Mouse (Mus musculus) cerebellum, adult 9-11 months (tissue): ENCODE data around the gene Cdh16.
"Not testable (repeated sequence)": the region's sequence is repeated elsewhere in the genome, so short reads cannot be mapped to it uniquely, and the experiment has no call there.

ENCODE experiments used
- DNase-seq: peaks from one replicate; pipeline ENCODE4 v3.0.0; 2022

The Cdh16 gene

DNA sequence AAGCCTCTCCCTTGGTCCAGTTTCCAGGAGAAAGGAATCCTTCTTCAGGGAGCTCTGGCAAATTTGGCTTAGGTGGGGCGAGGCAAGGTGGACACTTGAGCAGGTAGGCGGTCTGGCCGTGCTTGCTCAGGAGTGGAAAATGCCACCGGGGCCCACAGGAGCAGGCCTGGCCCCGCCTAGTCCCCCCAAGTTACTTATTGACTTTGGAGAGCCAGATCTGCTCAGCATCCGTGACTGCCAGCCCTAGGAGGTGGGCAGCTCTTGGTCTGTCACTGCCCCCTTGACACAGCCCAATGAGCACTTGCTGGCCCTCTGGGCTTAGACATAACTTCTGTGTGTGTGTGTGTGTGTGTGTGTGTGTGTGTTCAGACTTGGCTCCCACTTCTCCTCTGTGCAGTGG lies at the start of gene Cdh16:
Cdh16 (minus strand) TSS at position 236 of the 400 bp plus-strand sequence.
- DNase-seq = no peak

DNA sequence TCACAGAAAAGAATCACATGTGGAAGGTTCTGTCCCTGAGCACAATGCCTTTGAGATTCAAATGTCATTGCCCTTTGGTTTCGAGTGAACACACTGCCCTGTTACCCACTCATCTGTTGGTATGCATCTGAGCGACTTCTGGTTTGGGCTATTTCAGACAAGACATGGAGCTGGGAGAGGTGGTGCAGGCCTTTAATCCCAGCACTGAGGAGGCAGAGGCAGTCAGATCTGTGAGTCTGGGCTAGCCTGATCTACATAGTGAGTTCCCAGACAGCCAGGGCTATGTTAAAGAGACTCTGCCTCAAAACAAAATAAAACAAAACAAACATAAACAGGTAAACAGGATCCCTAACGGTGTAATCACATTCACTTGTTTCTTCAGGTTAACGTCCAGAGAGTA lies 31.4 kb upstream of the Cdh16 start:
- no peak for DNase-seq

DNA sequence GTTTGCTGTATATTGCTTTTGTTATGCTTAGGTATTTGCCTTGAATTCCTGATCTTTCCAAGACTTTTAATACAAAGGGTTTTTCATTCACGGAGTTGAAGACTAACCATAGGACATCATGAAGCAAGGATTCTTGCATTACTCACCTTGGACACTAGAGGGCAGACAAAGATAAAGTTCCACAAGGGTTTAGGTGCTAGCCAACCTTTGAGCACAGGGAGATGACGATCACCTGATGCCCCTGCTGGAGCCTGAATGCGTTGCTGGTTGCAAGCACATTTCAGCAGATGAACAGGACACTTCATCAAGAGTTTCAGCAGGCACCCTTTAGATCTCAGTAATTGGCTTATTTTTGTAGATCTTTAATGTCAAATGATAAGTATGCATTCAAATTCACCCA lies 30.8 kb upstream of the Cdh16 start:
- DNase-seq = peak; percentile 78

DNA sequence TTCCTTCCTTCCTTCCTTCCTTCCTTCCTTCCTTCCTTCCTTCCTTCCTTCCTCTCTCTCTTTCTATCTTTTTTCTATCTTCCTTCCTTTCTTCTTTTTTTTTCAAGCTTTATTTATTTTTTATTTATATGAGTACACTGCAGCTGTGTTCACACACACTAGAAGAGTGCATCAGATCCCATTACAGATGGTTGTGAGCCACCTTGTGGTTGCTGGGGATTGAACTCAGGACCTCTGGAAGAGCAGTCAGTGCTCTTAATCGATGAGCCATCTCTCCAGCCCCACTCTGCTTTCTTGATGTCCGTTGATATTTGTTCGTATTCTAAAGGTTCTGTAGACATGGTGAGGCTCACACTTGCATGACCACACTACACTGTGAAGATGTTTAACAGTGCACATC lies 20.0 kb upstream of the Cdh16 start:
- DNase-seq = not testable (repeated sequence)

DNA sequence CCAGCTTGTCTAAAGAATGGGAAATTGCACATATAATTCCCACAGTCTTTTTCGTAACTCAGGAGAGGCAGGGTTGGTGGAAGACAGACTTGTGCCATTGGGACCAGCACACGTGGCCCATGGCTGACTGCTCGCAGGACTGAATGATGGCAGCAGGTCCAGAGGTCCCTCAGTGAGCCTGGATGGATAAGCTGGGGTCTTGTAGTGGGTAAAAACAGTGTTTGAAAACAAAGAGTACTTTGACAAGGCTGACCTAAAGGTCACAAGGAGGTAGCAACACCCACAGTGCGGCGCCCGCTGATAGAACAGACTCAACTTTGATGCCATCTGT lies 18.1 kb upstream of the Cdh16 start:
- DNase-seq = no peak

DNA sequence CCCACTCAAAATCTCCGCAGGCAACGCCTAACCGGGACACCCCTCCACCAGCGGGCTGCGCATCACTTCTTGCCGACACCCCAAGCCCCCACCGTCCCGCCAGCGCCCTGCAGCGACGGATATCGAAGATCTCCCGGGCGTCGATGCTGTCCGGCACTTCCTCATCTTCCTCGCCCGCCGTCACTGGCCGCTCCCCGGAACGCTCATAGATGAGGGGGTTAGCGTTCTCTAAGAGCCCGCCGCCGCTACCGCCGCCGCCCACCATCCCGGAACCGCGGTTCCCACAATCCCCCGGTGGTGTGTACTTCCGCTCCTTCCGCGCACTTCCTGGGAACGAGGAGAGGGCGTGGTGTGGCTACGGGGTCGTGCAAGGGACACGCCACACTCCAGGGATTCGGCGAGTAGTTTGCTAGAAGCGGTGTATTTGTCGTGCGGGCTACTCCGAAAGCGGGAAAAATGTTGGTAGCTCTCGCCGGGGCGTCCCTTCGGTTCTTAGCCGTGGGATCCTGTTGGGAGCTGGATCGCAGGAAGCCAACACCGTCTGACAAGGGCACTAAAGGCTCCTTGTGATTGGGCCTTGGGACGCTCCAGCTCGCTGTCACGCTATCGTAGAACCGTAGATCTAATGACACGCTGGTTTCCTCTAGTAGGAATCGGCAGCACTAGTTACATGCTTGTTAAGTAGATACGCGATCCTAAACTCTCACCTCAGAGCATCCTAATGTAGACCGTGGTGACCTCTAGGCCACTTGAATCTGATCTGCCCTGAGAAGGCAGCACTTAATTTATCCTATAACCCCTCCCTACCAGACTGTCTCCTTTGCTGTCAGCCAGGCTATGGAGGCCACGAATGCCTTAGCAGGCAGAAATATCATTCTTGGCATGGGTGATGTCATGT lies 17.5 kb upstream of the Cdh16 start, which contains the start of gene Ciao2b:
Ciao2b (minus strand) TSS at position 540 of the 898 bp plus-strand sequence.
- DNase-seq = peak; percentile 88

DNA sequence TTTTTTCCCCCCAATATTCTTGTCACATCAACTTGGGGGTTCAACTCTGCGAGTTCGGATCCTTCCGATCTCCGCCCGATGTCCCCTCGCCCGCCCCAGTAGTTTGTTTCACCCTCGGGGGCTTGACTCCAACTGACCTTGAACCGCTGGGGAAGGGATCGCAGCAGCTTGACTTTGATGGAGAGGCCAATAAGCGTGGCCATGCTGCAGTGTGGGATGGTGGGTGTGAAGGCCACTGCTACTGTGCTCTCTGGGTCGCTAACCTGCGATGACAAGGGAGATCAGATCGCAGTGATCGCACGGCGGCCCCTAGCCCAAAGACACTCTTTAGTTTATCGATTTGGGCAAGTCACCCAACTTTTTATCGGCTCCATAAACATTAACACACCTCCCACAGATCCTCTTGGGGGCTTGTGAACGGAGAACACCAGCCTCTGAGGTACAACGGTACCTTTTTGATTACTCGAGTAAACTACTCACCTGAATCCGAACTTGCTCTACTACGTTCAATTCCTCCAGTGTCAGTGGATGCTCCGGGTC lies 16.7 kb upstream of the Cdh16 start:
- DNase-seq = peak; percentile 38

DNA sequence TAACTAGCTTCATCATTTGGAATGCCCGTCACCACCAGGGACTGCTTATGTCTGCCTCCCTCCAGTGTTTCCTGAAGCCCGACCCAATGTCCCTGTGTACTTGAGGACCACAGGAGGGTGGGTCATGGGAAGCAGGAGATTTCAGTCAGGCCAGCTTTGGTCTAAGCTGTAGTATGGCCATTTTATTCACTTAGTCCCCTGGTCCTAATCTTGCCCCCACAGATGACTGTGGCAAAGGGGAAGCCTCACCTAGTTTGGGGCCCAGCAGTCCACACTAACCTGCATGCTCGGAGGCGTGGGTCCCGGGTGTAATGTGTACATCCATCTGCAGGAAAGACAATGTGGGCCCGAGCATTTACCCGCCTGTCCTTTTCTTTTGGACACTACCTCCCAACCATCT lies 16.0 kb upstream of the Cdh16 start:
- no peak for DNase-seq

DNA sequence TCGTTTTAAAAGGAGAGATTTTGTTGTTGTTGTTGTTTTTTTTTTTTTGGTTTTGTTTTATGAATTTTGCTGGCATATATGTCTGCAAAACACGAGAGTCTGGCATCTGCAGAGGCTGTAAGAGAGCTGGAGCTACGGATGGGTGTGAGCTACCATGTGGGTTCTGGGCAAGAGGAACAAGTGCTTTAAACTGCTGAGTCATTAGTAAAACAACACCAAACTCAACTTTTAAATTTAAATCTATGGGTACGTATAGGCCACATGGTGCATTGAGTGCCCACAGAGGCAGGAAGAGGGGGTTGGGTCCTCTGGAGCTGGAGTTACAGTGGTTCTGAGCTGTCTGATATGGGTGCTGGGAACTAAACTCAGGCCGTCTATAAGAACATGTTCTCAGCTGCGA lies 13.8 kb upstream of the Cdh16 start:
- DNase-seq = no peak

DNA sequence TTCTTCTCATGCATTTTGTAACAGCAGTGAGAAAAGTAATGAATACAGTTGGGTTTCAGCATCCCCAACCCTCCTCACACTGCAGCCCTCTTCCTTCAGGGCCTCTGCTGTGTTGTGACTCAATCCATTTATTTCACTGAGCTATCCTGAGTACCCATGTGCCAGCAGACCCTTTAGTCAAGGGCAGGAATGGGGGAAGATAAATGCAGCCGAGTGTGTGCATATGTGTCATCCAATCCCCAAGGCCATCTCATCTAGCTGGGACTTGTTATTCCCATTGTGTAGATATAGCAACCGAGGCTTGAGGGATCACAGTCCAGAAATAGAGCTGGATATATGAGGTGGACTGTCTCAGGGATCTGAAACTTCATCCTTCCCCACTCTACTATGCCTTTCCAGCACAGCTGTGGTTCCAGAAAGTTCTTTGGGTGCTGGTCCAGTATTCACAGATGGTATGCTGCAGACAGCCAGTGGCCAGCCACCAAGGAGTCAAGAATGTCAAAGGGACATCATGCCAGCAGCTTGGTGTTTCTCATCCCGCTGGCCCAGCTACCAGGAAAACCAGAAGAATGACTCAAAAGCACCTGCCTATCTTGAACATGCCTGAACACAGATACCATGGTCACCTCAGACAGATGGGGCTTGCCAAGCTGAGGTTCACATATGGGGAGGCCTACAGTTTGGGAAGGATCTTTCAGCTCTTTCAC lies 11.0 kb upstream of the Cdh16 start:
- no peak for DNase-seq

DNA sequence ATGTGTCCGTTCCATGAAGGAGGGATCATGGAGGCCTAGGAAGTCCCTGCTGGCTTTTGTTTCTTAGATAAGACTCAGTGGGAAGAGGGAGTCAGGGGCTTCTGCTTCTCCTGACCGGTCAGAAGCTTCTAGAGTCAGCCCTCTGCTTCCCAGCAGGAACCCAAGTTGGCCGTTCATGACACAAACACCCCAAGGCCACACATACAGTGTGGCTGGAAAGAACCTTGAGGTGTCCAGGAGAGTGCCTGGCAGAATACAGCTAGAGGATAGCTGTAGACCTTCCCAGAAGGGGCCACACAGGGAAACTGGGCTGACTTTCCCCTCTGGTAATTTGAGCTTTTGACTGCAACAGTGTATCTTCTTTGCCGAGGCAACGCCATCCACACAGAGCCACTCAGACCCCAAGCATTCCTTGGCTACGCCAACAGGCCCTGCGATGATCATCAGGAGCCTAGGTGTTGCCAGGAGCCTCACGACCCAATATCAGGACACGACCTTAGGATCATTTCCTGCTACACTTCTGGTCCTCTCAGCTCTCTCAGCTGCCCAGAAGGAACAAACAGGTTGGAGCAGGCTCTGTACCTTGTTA lies 9.1 kb upstream of the Cdh16 start:
- no peak for DNase-seq

DNA sequence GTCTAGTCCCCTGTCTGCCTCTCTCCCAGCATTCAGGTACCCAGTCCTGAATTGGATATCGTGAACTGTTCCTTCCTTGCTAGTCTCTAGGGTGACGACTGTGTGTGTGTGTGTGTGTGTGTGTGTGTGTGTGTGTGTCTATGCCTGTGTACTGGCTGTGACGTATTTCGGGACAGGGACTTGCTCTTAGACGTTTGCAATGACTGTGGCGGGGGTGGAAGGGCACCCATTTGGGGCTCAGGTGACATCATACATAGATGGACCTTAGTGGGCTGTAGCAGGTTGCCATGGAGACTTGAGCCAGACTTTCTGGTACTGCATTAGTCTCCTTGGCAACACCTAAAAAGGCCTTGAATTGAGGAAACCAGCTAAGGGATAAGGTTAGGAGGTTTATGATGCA lies 8.3 kb upstream of the Cdh16 start:
- no peak for DNase-seq

DNA sequence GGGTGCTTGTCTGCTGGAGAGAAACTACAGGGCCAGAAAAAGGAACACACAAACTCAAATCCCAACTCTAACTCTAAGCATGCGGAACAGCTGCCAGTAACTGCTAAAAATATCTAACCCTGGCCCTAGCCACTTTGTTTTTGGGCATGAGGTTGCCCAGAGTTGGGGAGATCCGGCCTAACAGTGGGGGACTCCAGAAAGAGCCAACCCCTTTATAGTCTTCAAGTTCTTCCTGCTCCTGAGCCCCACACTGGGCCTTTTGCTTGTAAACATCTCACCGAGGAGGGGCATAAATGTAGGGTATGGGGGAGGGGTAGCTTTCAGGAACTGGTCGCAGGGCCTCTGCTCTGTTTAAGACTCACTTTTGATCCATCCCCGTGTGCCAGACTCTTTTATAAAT lies 7.8 kb upstream of the Cdh16 start:
- DNase-seq = no peak

DNA sequence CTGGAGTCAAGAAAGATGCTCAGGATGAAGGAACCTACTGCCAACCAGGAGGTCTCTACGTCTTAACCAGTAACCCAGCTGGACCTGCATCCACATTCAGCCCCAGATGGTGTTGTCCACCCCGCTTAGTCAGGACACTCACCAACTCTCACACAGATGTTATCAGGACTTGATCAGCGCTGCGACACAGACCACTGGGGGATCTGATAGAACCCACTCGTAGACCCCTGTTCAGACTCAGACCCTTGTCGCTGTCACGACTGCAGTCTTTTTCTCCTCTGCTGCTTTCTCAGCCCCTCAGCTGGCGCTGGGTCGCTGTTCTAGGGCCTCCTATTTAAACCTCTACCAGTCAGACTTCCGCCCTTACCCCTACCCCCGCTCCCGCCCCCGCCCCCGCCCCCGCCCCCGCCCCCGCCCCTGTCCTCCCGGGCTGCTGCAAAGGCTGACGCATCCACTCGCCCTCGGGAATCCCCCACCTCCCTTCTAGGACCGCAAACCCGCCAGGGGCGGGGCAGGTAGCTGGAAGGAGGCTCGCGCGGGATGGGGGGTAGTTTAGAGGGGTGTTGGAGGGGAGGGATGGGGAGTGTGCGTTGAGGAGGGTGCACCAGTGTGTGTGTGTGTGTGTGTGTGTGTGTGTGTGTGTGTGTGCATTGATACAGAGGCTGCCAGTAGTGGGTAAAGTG lies 6.9 kb upstream of the Cdh16 start, which contains the start of gene Rrad:
Rrad (minus strand) TSS at position 347 of the 683 bp plus-strand sequence.
- DNase-seq = no peak

DNA sequence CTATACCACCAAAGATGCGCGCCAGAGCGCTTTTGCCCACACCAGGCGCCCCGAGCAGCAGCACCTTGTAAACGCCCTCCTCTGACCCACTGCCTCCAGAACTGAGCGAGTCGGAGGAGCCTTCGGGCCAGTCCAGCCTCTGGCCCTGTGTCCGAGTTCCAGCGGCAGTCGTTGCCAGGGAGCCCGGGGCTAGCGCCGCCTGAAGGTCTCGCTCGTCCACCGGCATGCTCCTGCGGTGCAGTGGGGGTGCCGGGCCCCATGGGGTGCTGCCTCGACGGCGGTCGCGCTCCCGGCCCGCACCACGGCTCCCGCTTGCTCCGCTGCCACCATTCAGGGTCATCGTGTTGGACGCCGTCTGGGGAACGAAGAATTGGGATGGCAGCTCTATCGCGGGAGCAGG lies 6.4 kb upstream of the Cdh16 start:
- no peak for DNase-seq

DNA sequence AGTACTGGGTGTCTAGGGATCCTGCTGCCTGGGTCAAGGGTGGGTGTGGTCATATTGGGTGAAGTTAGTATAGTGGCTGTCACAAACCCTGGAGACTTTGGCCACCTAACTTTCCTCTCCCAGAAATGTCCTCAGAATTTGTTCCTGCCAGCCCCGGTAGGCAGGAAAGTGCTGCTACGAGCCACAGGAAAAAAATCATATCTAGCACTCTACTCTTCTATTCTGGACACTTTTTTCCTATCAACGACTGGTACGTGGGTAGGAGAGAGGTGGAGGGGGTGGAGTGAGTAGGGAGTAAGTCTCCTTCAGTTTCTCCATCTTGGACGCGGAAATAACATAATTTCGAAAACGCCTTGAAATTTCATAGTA lies 5.9 kb upstream of the Cdh16 start:
- no peak for DNase-seq

DNA sequence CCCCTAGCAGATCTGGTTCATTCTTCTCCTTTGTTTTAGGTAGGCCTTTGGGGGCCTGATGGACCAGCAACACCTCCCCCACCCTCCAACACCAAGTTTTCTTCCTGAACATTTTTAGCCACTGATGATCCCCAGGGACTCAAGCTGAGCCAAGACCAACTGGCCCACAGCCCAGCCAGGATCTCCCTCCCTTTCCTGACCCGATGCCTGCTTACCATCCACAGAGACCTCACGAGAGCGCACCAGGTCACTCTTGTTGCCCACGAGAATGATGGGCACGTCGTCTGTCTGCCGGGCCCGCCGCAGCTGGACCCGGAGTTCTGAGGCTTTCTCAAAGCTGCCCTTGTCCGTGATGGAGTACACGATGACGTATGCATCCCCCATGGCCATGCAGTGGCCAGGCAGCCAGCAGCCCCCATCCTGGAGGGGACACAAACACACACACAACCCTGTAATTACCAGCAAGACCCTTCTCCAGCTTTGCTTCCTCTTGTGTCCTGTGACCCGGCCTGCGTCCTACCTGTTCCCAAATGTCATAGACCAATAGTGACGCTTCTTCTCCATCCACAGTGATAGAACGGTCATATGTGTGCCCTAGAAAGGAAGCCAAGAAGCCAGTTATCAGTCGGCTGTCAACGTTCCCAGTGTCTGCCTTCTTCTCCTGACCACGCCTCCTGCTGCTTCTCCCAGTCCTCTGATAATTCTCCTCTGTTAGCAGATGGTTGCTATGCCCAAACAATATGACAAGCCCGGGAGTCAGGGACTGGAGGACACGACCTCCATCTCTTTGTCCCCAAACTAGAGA lies 5.3 kb upstream of the Cdh16 start:
- DNase-seq = no peak

DNA sequence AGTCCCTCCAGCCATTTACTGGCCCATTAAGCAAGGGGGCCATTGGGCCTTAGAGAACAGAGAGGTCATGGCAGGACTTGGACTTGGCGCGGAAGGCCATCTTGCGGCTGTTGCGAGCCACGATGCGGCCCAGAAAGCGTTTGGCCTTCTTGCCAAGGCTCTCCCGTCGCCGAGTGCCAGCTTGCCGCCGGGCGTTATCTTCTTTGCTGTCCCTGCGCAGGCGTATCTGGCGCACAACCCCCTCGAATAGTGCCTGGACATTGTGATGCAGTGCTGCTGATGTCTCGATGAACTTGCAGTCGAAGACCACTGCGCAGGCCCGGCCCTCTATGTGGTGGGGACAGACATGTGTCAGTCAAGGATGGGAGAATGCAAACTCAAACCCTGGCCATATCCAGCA lies 4.2 kb upstream of the Cdh16 start:
- DNase-seq = no peak

DNA sequence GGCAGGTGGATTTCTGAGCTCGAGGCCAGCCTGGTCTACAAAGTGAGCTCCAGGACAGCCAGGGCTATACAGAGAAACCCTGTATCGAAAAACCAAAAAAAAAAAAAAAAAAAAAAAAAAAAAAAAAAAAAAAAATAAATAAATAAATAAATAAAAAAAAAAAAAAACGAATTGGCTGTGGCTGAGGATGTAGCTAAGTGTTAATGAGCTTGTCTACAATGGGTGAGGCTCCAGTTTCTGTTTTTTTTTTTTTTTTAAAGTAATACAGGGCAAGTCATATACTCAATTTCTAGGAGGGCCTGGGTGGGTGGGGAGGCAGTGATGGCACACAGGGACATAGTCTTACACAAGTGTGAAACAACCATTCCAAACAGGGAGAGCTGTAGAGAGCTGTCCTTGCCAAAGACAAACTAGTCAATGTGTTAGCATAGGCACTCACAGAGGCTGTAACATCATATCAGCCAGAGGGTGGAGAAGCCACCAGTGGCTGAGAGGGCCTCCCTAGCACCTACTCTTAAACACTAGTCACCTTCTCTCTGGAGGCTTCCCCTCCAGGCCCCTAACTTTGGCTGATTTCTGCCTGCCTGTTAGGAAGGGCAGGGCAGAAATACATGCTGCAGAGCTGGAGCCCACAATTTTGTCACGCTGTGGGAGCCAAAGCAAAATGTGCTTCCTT lies 3.0 kb upstream of the Cdh16 start:
- no peak for DNase-seq

DNA sequence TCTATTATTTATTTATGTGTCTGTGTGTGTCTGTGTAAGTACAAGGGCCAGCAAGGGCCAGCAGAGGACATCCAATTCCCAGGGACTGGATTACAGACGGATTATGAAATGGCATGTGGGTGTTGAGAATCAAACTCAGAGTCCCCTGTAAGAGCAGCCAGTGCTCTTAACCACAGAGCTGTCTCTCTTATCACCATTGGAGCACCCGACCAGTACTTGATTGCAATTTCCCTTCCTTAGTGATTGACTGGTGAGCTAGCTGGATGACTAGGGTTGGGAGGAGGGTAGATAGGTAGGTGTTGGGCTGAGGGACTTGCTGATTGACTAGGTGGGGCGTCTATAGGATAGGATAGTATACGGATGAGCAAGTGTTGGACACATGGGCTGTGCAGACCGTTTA lies 3.4 kb downstream of the Cdh16 start:
- no peak for DNase-seq

DNA sequence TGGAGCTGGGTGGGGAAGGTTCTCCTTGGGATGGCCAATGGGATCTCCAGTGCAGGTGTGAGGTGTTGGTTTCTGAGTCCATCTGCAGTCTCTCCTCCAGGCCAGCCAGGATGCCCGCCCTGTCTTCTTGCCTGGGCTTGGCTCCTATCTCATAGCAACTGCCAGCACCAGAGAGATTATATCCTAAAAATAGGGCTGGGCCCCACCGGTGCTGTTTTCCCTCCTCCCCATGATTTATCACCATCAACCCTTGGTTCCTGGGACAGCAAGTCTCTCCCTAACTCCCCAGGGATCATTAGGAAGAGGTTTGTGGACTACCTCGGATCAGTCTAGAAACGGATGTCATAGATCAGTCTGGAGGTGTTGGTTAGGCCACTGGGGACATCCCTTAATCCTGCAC lies 11.1 kb downstream of the Cdh16 start:
- no peak for DNase-seq

DNA sequence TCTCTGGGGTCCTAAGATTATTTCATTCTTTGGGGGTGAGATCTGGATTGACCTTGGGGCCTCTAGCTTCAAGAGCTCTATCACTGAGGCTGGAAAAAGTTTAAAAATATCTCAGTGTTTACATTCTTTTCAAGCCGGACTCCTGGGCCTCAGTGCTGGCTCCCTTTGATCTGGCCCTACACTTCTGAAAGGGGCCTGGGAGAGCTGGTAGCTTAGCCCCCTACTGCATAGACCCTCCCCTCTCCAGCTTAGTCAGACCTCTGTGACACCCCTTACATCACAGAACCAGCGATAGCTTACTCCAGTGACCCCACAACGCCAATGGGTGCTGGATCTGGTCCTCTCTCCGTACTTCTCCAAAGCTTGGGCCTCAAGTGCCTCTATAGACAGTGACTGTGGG lies 12.6 kb downstream of the Cdh16 start:
- DNase-seq = no peak
